Mouse (Mus musculus) ES-E14 (cell line): ENCODE results near the gene Wdr19. TPM values are rescaled to one million over a fixed set of nuclear protein-coding genes. Genes with fewer than 3 reads are reported as not detected.

ENCODE experiments used
- DNase-seq: peaks from one replicate; pipeline ENCODE4 v3.0.0-alpha.2; 2013; ENCODE audit warnings: low read depth, low spot score
- H3K27ac ChIP-seq: 2 replicates; pipeline ENCODE4 v1.5.1; 2012; ENCODE audit warnings: low read depth, mild to moderate bottlenecking, low read length, moderate library complexity, mixed read lengths; ENCODE audit not compliant: poor library complexity, insufficient read depth, severe bottlenecking
- H3K36me3 ChIP-seq: 2 replicates; pipeline ENCODE4 v1.6.1; 2012; ENCODE audit warnings: mild to moderate bottlenecking, low read length, moderate library complexity, mixed read lengths; ENCODE audit not compliant: control insufficient read depth, poor library complexity, insufficient read depth, severe bottlenecking
- H3K4me1 ChIP-seq, 2 experiments: fragments of 150-350 bp in 1 of 2; sonication (generic) in 1 of 2; 2 replicates each; pipeline ENCODE4 v1.6.1; 2012; ENCODE audit warnings: low read length in 2 of 2, mild to moderate bottlenecking in 1 of 2, mixed read lengths in 1 of 2; ENCODE audit not compliant: control insufficient read depth in 2 of 2, insufficient read depth in 2 of 2, poor library complexity in 1 of 2
- H3K4me3 ChIP-seq, 2 experiments: fragments of 150-350 bp in 1 of 2; sonication (generic) in 1 of 2; 2 replicates each; pipeline ENCODE4 v1.5.1; 2012; ENCODE audit warnings: low read length in 2 of 2, low read depth in 1 of 2, mild to moderate bottlenecking in 1 of 2, mixed read lengths in 1 of 2; ENCODE audit not compliant: insufficient read depth in 1 of 2, poor library complexity in 1 of 2, severe bottlenecking in 1 of 2
- H3K9ac ChIP-seq: 2 replicates; pipeline ENCODE4 v1.6.1; 2012; ENCODE audit warnings: low read depth, mild to moderate bottlenecking, low read length, mixed read lengths; ENCODE audit not compliant: poor library complexity, insufficient read depth, severe bottlenecking
- H3K9me3 ChIP-seq: fragments of 150-350 bp; sonication (generic); 2 replicates; pipeline ENCODE4 v1.6.1; 2012; ENCODE audit warnings: low read depth, mild to moderate bottlenecking, low read length; ENCODE audit not compliant: control insufficient read depth, insufficient read depth
- CHD2 ChIP-seq: IDR thresholded peaks from 2 replicates; pipeline ENCODE4 v1.6.1; 2014; ENCODE audit warnings: mild to moderate bottlenecking, low read depth, low read length, inconsistent platforms
- HCFC1 ChIP-seq: IDR thresholded peaks from 2 replicates; pipeline ENCODE4 v1.6.1; 2012; ENCODE audit warnings: low read length, inconsistent platforms, borderline replicate concordance; ENCODE audit not compliant: insufficient read depth
- MAFK ChIP-seq: IDR thresholded peaks from 2 replicates; pipeline ENCODE4 v1.6.1; 2014; ENCODE audit warnings: mild to moderate bottlenecking, low read depth, low read length, inconsistent platforms; ENCODE audit not compliant: insufficient read depth
- ZC3H11A ChIP-seq: IDR thresholded peaks from 2 replicates; pipeline ENCODE4 v1.6.1; 2012; ENCODE audit warnings: low read depth, mild to moderate bottlenecking, inconsistent platforms, low read length, borderline replicate concordance
- ZNF384 ChIP-seq: IDR thresholded peaks from 2 replicates; pipeline ENCODE4 v1.6.1; 2012; ENCODE audit warnings: low read depth, low read length, inconsistent platforms
- in situ Hi-C, 2 experiments: fragments of 600-800 bp; cut with MboI; formaldehyde crosslinking; loops; one replicate each; pipeline ENCODE4 v1.15.1; 2025; ENCODE audit warnings: low sequenced_read_pairs in 2 of 2, inconsistent platforms in 1 of 2; ENCODE audit not compliant: unreplicated experiment in 2 of 2
- total RNA-seq: library from RNA; depleted of rRNA; stranded (reverse); fragments of 300-350 nt; gene quantifications from 2 replicates; pipeline ENCODE4 v1.2.3, GENCODE M21; 2012

Wdr19 gene
- total RNA-seq, 1 experiment = 5.3 TPM

DNA sequence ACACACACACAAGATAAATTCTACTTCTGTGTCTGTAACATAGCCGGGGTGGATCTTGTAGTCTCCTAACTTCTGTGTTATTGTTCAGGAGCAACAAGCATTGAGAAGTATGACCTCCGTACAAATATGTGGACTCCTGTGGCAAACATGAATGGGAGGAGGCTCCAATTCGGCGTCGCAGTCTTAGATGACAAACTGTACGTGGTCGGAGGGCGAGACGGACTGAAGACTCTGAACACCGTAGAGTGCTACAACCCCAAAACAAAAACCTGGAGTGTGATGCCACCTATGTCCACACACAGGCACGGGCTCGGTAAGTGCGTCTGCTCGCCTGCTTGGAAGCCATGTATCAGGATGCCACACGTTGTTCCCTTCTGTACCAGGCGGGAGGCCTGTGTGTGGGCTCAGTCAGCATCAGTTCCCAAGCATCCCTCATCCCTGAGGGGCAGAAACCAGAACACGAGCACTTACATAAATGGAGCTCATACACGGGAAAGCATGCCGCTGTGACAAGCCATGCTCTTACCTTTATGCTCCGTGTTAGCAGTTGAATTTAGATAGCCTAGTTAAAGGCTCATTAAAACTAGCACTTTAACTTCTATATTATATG is 40.7 kb upstream of the Wdr19 start:
- DNase-seq = no peak
- Histone ChIP-seq H3K9ac (no peak overlapping the region), H3K9me3 (no peaks in the 10 kb centered on the region), H3K4me1 (peaks cover 0 to 4% of the 10 kb centered on the region in 2 experiments; a peak in 2 of 4 replicates), H3K36me3 (no peaks in the 10 kb centered on the region), H3K4me3 (no peak overlapping the region), H3K27ac (no peak overlapping the region)
- TF ChIP-seq HCFC1 (no peak), MAFK (no peak), ZC3H11A (no peak), CHD2 (no peak), ZNF384 (no peak)
- in situ Hi-C loops = no loop called here

GRCm38 (mm10) chr5:65163001-65163400 is 36.5 kb upstream of the Wdr19 start:
- no peak overlapping the region for H3K4me3 ChIP-seq
- no peaks in the 10 kb centered on the region for H3K9me3 ChIP-seq
- no peak overlapping the region for H3K9ac ChIP-seq
- no peak overlapping the region for H3K27ac ChIP-seq
- in situ Hi-C loops = no loop called here
- TF ChIP-seq HCFC1 (no peak), MAFK (no peak), CHD2 (no peak), ZC3H11A (no peak), ZNF384 (no peak)
- peaks cover 0 to 2% of the 10 kb centered on the region in 2 experiments; a peak in 1 of 4 replicates for H3K4me1 ChIP-seq
- peaks cover 2% of the 10 kb centered on the region; the same call in 1 of the 2 replicates for H3K36me3 ChIP-seq
- no peak for DNase-seq

- no peak overlapping the region for H3K27ac ChIP-seq
- in situ Hi-C loops = no loop called here
These were observed 35.9 kb upstream of the Wdr19 start for GRCm38 (mm10) chr5:65163489-65164092.

GRCm38 (mm10) chr5:65170206-65170605 is 29.3 kb upstream of the Wdr19 start:
- in situ Hi-C loops = no loop called here
- TF ChIP-seq ZNF384 (no peak), ZC3H11A (no peak), MAFK (no peak), HCFC1 (no peak), CHD2 (no peak)
- H3K27ac ChIP-seq = no peak overlapping the region
- no peaks in the 10 kb centered on the region for H3K36me3 ChIP-seq
- no peak overlapping the region for H3K4me3 ChIP-seq
- H3K4me1 ChIP-seq = no peaks in the 10 kb centered on the region
- H3K9me3 ChIP-seq = no peaks in the 10 kb centered on the region
- H3K9ac ChIP-seq = no peak overlapping the region
- no peak for DNase-seq

More at GRCm38 (mm10) chr5:65163489-65164092, 35.9 kb upstream of the Wdr19 start:
- H3K9ac ChIP-seq = no peak overlapping the region
- H3K9me3 ChIP-seq = no peaks in the 10 kb centered on the region
- TF ChIP-seq HCFC1 (no peak), ZC3H11A (no peak), ZNF384 (no peak), CHD2 (no peak), MAFK (no peak)
- H3K4me3 ChIP-seq = no peak overlapping the region
- DNase-seq = no peak
- peaks cover 0 to 2% of the 10 kb centered on the region in 2 experiments; a peak in 1 of 4 replicates for H3K4me1 ChIP-seq
- peaks cover 2% of the 10 kb centered on the region; the same call in 1 of the 2 replicates for H3K36me3 ChIP-seq
